Mouse (Mus musculus): ENCODE measurements around the gene Tes3-ps.

DNA sequence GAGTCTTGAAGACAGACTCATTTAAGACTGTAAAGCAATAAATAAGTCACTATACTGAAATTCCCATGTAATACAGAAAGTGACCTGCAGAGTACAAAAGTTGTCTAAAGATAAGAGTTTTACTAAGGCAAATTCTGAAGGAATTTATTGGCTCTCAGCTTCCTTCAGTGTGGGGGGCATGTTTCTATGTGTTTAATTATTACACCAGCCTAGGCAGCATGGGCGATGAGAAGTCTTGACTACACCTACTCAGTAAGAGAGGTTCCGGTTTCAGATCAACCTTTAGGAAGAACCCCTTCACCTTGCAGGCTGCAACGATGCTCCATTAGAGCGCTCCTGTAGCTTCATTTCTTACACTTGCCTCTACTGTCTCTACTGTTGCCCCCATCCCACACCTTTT lies 37.5 kb downstream of the Tes3-ps start:
- TF ChIP-seq CTCF (IDR thresholded peaks at IDR 0.05; ENCODE audit: borderline replicate concordance, insufficient read depth, low read depth, low read length): no peak
- TF ChIP-seq POLR2A (IDR thresholded peaks at IDR 0.05; ENCODE audit: borderline replicate concordance, insufficient read depth, low read length): no peak

Data from cerebellum, adult 2 months (tissue).